Mouse (Mus musculus) stomach, embryonic 15.5 days (tissue): Measurements from ENCODE around the gene Cers6. TPM values are rescaled to one million over a fixed set of nuclear protein-coding genes. Genes with fewer than 3 reads are reported as not detected.

ENCODE experiments used
- ATAC-seq: fragments of 200-750 bp; cut with Nextera tagmentation; 2 replicates; pipeline ENCODE4 v1.8.0; 2017; ENCODE audit warnings: low read depth, moderate number of reproducible peaks, moderate TSS enrichment; ENCODE audit not compliant: insufficient read depth, low FRiP score
- H3K27ac ChIP-seq: fragments of 300-500 bp; sonication (generic); 2 replicates; pipeline ENCODE4 v1.5.1; 2015; ENCODE audit warnings: mild to moderate bottlenecking, inconsistent platforms
- H3K27me3 ChIP-seq: fragments of 300-500 bp; sonication (generic); replicated peaks from 2 replicates; pipeline ENCODE4 v1.6.1; 2015; ENCODE audit warnings: inconsistent platforms
- H3K36me3 ChIP-seq: fragments of 300-500 bp; sonication (generic); 2 replicates; pipeline ENCODE4 v1.6.1; 2015; ENCODE audit warnings: inconsistent platforms
- H3K4me1 ChIP-seq: fragments of 300-500 bp; sonication (generic); 2 replicates; pipeline ENCODE4 v1.6.1; 2015; ENCODE audit warnings: inconsistent platforms
- H3K4me2 ChIP-seq: fragments of 300-500 bp; sonication (generic); 2 replicates; pipeline ENCODE4 v1.6.1; 2015; ENCODE audit warnings: mild to moderate bottlenecking, inconsistent platforms
- H3K4me3 ChIP-seq: fragments of 300-500 bp; sonication (generic); replicated peaks from 2 replicates; pipeline ENCODE4 v1.5.1; 2015; ENCODE audit warnings: inconsistent platforms
- H3K9ac ChIP-seq: fragments of 300-500 bp; sonication (generic); 2 replicates; pipeline ENCODE4 v1.6.1; 2015; ENCODE audit warnings: inconsistent platforms
- H3K9me3 ChIP-seq: fragments of 300-500 bp; sonication (generic); 2 replicates; pipeline ENCODE4 v1.6.1; 2016; ENCODE audit warnings: inconsistent platforms
- WGBS: fragments of 180-500 bp; shearing (Covaris S2); methylation state at CpG from one replicate; pipeline ENCODE4 v1.1.7; 2015; 5-methylcytosine and 5-hydroxymethylcytosine counted together
- polyA plus RNA-seq: library from polyadenylated mRNA; unstranded; fragments of >200 nt; fragmentation: Nextera tagmentation; extraction: Ambion mirVana; gene quantifications from 2 replicates; pipeline ENCODE4 v1.2.1, GENCODE M21; 2015

Cers6 gene
- polyA plus RNA-seq, 1 experiment from 2014 or later, result 25.7 TPM

DNA sequence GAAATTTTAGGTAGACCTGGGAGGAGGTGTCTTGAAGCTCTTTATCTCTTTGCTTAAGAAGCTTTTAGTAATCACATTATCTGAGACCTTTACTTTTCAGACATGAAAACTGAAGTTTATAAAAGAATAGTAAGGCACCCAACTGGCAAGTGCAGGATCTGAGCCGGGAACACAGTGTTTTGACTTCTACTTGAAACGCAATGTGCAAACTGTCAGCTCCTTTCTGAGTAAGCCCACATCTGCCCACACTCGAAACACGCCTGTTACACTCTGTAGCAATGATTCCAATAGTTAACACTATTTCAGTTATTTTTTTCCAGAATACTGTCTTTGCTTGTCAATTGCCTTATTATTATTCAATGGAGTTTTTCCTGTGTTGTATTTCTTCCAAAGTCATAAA is 235.6 kb downstream of the Cers6 start:
- Histone ChIP-seq H3K9me3 (no peaks in the 10 kb centered on the region), H3K9ac (no peak overlapping the region), H3K27ac (no peak overlapping the region), H3K4me3 (no peak overlapping the region), H3K4me1 (no peaks in the 10 kb centered on the region), H3K27me3 (no peaks in the 10 kb centered on the region), H3K4me2 (no peak overlapping the region), H3K36me3 (no peaks in the 10 kb centered on the region)
- ATAC-seq, result no peak
- WGBS, result 75% methylated on average over 4 of the region's 4 CpGs

DNA sequence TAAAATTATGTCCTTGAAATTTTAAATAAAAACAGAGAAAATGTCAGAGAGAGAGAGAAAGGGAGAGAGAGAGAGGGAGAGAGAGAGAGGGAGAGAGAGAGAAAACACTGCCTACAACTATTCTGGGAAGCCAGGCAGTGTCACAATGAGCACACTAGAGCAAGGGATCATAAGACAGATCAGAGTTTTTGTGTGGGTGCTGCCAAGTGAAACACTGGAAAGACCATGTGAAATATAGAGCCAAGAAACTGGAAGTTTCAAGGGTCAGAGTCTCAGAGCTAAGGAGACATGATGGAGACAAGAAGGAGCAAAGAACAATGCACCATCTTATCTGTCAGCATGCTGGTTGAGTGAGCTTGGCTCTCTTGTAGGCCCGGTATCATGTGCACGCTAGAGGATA is 236.3 kb downstream of the Cers6 start:
- H3K27ac ChIP-seq, result no peak overlapping the region
- H3K9me3 ChIP-seq, result no peaks in the 10 kb centered on the region
- no peak overlapping the region for H3K4me2 ChIP-seq
- H3K4me1 ChIP-seq, result no peaks in the 10 kb centered on the region
- ATAC-seq, result no peak
- no peak overlapping the region for H3K4me3 ChIP-seq
- H3K36me3 ChIP-seq, result no peaks in the 10 kb centered on the region
- WGBS, result 92% methylated on average over 2 of the region's 2 CpGs
- no peaks in the 10 kb centered on the region for H3K27me3 ChIP-seq
- H3K9ac ChIP-seq, result no peak overlapping the region

GRCm38 (mm10) chr2:69098701-69099100 is 237.5 kb downstream of the Cers6 start:
- no peak overlapping the region for H3K4me2 ChIP-seq
- no peak overlapping the region for H3K9ac ChIP-seq

GRCm38 (mm10) chr2:69099147-69099546 is 237.9 kb downstream of the Cers6 start:
- Histone ChIP-seq H3K4me2 (no peak overlapping the region), H3K27ac (no peak overlapping the region), H3K4me3 (no peak overlapping the region), H3K4me1 (no peaks in the 10 kb centered on the region), H3K36me3 (no peaks in the 10 kb centered on the region), H3K27me3 (no peaks in the 10 kb centered on the region), H3K9ac (no peak overlapping the region), H3K9me3 (no peaks in the 10 kb centered on the region)
- ATAC-seq, result no peak
- 92% methylated on average over 7 of the region's 7 CpGs for WGBS

More at GRCm38 (mm10) chr2:69098701-69099100, 237.5 kb downstream of the Cers6 start:
- Histone ChIP-seq H3K4me3 (no peak overlapping the region), H3K27me3 (no peaks in the 10 kb centered on the region), H3K36me3 (no peaks in the 10 kb centered on the region), H3K27ac (no peak overlapping the region), H3K4me1 (no peaks in the 10 kb centered on the region), H3K9me3 (no peaks in the 10 kb centered on the region)
- 83% methylated on average over 3 of the region's 3 CpGs for WGBS
- ATAC-seq, result no peak

GRCm38 (mm10) chr2:69100706-69101105 is 239.5 kb downstream of the Cers6 start:
- ATAC-seq, result no peak
- Histone ChIP-seq H3K9me3 (no peaks in the 10 kb centered on the region), H3K4me2 (no peak overlapping the region), H3K4me1 (no peaks in the 10 kb centered on the region), H3K4me3 (no peak overlapping the region), H3K27ac (no peak overlapping the region), H3K9ac (no peak overlapping the region), H3K27me3 (no peaks in the 10 kb centered on the region), H3K36me3 (no peaks in the 10 kb centered on the region)
- 24% methylated on average over 3 of the region's 3 CpGs for WGBS

DNA sequence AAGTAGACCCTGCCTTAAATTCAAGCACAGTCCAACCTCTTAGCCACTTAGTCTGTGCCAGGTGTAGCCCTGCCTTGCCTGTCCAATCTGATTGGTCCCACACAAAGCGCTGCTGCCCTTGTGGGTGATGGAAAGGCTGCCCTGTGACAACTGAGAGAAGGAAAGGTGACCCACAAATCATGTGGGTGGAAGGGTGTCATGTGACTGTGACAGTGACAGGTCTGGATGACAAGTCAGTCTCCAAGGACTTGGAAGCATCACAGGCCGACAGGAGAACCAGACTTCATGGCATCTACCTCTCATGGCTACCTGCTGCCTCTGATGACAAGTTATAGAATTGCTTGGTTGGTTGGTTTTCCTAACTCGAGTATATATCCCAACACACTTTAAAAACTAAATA is 242.3 kb downstream of the Cers6 start:
- Histone ChIP-seq H3K36me3 (no peaks in the 10 kb centered on the region), H3K9ac (no peak overlapping the region), H3K27me3 (no peaks in the 10 kb centered on the region), H3K4me3 (no peak overlapping the region), H3K9me3 (no peaks in the 10 kb centered on the region), H3K4me2 (no peak overlapping the region), H3K4me1 (no peaks in the 10 kb centered on the region), H3K27ac (no peak overlapping the region)
- 83% methylated on average over 3 of the region's 3 CpGs for WGBS
- no peak for ATAC-seq

DNA sequence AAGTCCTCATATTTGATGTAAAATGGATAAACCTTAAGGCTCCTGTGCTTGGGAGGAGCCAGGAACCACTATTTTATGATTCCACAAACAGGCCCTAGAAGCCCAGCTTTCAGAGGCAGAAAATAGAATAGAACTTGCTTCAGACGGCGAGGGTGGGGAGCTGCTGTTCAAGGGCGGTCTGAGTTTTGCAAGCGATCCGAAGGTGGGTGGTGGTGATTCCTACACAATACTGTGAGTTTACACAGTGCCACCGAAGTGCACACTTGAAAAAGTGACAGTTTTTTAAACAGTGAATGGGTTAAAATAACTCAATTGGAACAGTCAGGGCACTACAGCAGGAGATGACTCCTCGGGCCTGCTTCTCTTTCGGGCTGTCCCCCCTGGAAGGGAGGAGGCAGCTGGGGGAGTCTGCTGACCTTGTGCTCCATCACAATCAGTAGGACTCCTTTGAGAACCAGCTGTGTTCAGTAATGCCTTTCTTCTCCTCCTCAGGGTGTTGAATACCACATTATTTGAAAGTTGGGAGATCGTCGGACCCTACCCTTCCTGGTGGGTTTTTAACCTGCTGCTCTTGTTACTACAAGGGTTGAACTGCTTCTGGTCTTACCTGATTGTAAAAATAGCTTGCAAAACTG is 243.4 kb downstream of the Cers6 start:
- Histone ChIP-seq H3K4me2 (no peak overlapping the region), H3K4me3 (no peak overlapping the region), H3K36me3 (no peaks in the 10 kb centered on the region), H3K27me3 (no peaks in the 10 kb centered on the region), H3K9ac (no peak overlapping the region), H3K4me1 (no peaks in the 10 kb centered on the region), H3K27ac (no peak overlapping the region), H3K9me3 (no peaks in the 10 kb centered on the region)
- no peak for ATAC-seq
- WGBS, result 55% methylated on average over 10 of the region's 10 CpGs

DNA sequence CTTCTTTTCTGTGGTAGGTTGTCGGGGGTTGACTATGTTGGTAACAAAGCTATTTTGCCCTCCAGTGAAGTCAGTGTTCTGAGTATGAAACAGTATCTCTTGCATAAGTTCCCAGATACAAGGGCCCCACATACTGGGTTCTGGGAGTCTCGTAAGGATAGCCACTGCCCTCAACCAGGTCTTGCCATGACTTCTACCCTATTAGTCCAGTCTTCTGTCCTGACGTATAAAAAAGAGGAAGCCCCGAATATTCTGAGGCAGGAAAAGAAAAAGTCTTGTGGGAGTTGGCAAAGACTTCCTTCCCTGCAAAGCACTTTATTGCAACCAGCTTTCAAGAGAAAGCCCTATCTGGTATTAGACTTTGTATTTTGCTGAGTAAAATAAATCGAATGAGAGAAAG is 248.0 kb downstream of the Cers6 start:
- no peaks in the 10 kb centered on the region for H3K27me3 ChIP-seq

DNA sequence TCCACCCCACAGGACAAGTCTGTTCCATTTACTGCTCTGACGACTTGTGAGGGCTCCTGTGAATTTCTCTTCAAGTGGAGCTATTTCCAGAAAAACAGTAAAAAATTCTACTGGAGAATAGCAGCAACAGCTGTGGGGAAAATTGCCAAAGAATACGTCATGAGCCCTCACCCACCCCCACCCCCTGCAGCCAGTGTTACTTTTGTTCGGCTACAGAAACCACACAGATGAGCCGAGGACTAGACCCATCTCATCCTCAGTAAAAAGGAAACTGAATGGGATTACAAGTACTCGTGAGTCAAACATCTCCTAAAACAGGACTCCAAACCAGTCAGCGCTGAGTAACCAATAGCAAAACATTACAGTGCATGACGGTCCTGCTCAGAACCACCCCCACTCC is 248.5 kb downstream of the Cers6 start:
- no peak overlapping the region for H3K4me2 ChIP-seq
- ATAC-seq, result no peak
- H3K4me1 ChIP-seq, result no peaks in the 10 kb centered on the region
- no peaks in the 10 kb centered on the region for H3K27me3 ChIP-seq
- no peak overlapping the region for H3K4me3 ChIP-seq
- H3K9ac ChIP-seq, result no peak overlapping the region
- 52% methylated on average over 7 of the region's 7 CpGs for whole genome bisulfite sequencing
- H3K27ac ChIP-seq, result no peak overlapping the region
- peaks cover under 1% of the 10 kb centered on the region; the same call in 1 of the 2 replicates for H3K9me3 ChIP-seq
- no peaks in the 10 kb centered on the region; the same call in 1 of the 2 replicates for H3K36me3 ChIP-seq

More for the DNA sequence above, 248.0 kb downstream of the Cers6 start:
- Histone ChIP-seq H3K4me1 (no peaks in the 10 kb centered on the region), H3K27ac (no peak overlapping the region), H3K9me3 (no peaks in the 10 kb centered on the region), H3K36me3 (no peaks in the 10 kb centered on the region; the same call in 1 of the 2 replicates), H3K9ac (no peak overlapping the region), H3K4me2 (no peak overlapping the region), H3K4me3 (no peak overlapping the region)
- 50% methylated on average over 5 of the region's 5 CpGs for WGBS
- no peak for ATAC-seq

DNA sequence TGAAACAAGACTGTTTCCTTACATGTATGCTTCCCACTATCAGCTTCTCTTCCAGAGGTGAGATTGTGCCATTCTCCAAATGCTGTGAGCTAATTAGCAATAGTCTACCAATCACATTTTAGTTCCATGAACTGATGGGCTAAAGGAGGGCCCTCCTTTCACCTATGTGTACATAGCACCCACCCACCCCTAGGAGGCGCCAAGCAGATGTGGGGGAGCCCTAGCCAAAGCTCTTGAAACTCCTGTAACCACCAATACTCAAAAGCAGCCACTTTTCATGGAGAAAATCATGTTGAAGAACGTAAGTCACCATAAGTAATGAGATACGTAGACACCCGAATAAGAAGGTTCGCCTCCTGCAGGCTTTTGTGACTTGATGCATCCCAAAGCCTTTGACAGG is 251.4 kb downstream of the Cers6 start:
- H3K36me3 ChIP-seq, result peaks cover 6% of the 10 kb centered on the region
- no peak for ATAC-seq
- no peaks in the 10 kb centered on the region for H3K4me1 ChIP-seq
- no peaks in the 10 kb centered on the region for H3K27me3 ChIP-seq
- 83% methylated on average over 5 of the region's 5 CpGs for WGBS
- no peak overlapping the region for H3K4me3 ChIP-seq
- no peak overlapping the region for H3K9ac ChIP-seq
- H3K27ac ChIP-seq, result no peak overlapping the region
- peaks cover 3% of the 10 kb centered on the region; the same call in 1 of the 2 replicates for H3K9me3 ChIP-seq
- H3K4me2 ChIP-seq, result no peak overlapping the region

- H3K9me3 ChIP-seq, result peaks cover 3% of the 10 kb centered on the region; the same call in 1 of the 2 replicates
- 62% methylated on average over 10 of the region's 10 CpGs for WGBS
- ATAC-seq, result no peak
- no peak overlapping the region for H3K27ac ChIP-seq
- no peak overlapping the region for H3K4me2 ChIP-seq
- no peaks in the 10 kb centered on the region for H3K27me3 ChIP-seq
- peaks cover 6% of the 10 kb centered on the region for H3K36me3 ChIP-seq
- H3K9ac ChIP-seq, result no peak overlapping the region
- H3K4me1 ChIP-seq, result no peaks in the 10 kb centered on the region
- H3K4me3 ChIP-seq, result no peak overlapping the region
These were observed 252.7 kb downstream of the Cers6 start for GRCm38 (mm10) chr2:69113829-69114547.

- H3K36me3 ChIP-seq, result peaks cover 6% of the 10 kb centered on the region
- ATAC-seq, result no peak
- WGBS, result 95% methylated on average over 3 of the region's 3 CpGs
These were observed 254.7 kb downstream of the Cers6 start for GRCm38 (mm10) chr2:69115921-69116320.

More at GRCm38 (mm10) chr2:69115921-69116320, 254.7 kb downstream of the Cers6 start:
- Histone ChIP-seq H3K9ac (no peak overlapping the region), H3K27ac (no peak overlapping the region), H3K4me1 (no peaks in the 10 kb centered on the region), H3K9me3 (peaks cover 3% of the 10 kb centered on the region; the same call in 1 of the 2 replicates), H3K4me2 (no peak overlapping the region), H3K4me3 (no peak overlapping the region), H3K27me3 (no peaks in the 10 kb centered on the region)
